10 mouse cellular contexts compared by ENCODE assay signal in the genomic region with DNA sequence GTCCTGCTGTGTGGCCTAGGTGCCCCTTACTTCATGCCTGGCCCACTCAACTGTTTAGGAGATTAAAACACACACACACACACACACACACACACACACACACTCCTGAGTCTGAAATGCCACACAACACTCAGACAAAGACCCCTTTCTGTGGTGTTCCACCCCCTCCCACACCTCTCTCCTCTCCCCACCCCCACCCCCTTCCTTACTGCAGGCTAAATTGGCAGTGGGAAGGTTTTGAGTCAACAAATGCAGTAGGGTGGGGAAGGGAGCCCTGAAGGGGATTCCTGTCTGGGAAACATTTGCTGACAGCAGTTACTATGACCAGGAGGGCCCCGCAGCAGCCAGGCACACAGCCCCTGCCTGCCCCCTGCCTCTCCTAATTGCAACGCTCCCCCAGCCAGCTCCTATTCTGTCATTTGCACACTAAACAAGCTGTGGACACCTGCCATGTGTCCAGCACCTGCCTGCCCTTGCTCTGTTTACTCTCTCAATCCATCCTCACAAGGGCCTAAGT.
A peak's percentile ranks its signal among the peaks of the same experiment; 100 is the strongest.
DNase-seq lines count a peak whose midpoint lies in the region; ATAC-seq lines count a peak whose summit lies in the region.
"Had no signal": no experiment of that assay in that cellular context is flagged by ENCODE, and none has a peak within 500 bp of the region (broad histone marks: within the 10 kb centered on the region; RNA-seq: fewer than 3 reads in every experiment).

No protein-coding gene starts in this region.

- H3K9ac ChIP-seq in heart, embryonic 16.5 days (ENCODE audit: low read length): 0 out of 2 replicates have a peak overlapping the region, but pooled peaks have one; percentile 1
- no peak overlapping the region for H3K9ac ChIP-seq in forebrain, embryonic 11.5 days (ENCODE audit: low read length)
- H3K9ac ChIP-seq in kidney, embryonic 16.5 days (replicated peaks; ENCODE audit: low read length): peak overlapping the region; percentile 35; the same call in 1 of the 2 replicates
- no peak overlapping the region for H3K9ac ChIP-seq in neural tube, embryonic 14.5 days (replicated peaks; ENCODE audit: low read depth, low read length)

- peaks cover 5% of the 10 kb centered on the region; the same call in 1 of the 2 replicates for H3K9me3 ChIP-seq in heart, embryonic 16.5 days (replicated peaks; ENCODE audit: control insufficient read depth, low read length)
- no peaks in the 10 kb centered on the region; the same call in 1 of the 2 replicates for H3K9me3 ChIP-seq in forebrain, embryonic 11.5 days (ENCODE audit: control insufficient read depth, low read length)
- H3K9me3 ChIP-seq in kidney, embryonic 16.5 days (ENCODE audit: low read length): peaks cover 8% of the 10 kb centered on the region
- no peaks in the 10 kb centered on the region for H3K9me3 ChIP-seq in neural tube, embryonic 14.5 days (ENCODE audit: control insufficient read depth, low read length)

- 0 out of 2 replicates have a peak overlapping the region, but pooled peaks have one; percentile 9 for H3K27ac ChIP-seq in heart, embryonic 16.5 days (ENCODE audit: low read length)
- H3K27ac ChIP-seq in forebrain, embryonic 11.5 days (ENCODE audit: low read depth, low read length): peak overlapping the region; percentile 8
- peak overlapping the region; percentile 74 for H3K27ac ChIP-seq in kidney, embryonic 16.5 days (ENCODE audit: low read length)
- peak overlapping the region; percentile 55 for H3K27ac ChIP-seq in neural tube, embryonic 14.5 days (ENCODE audit: low read depth, low read length)

- ATAC-seq in heart, embryonic 16.5 days (replicated peaks; ENCODE audit: extremely low read depth, insufficient read depth, low FRiP score): no peak
- peak; percentile 83 for ATAC-seq in forebrain, embryonic 11.5 days (replicated peaks; ENCODE audit: low FRiP score)
- peak; percentile 39; the same call in 1 of the 2 replicates for ATAC-seq in kidney, embryonic 16.5 days (ENCODE audit: low FRiP score, low TSS enrichment)
- ATAC-seq in neural tube, embryonic 14.5 days (ENCODE audit: low read depth): peak; percentile 80

- H3K27me3 ChIP-seq in heart, embryonic 16.5 days (ENCODE audit: control insufficient read depth, insufficient read depth, low read length): no peaks in the 10 kb centered on the region
- no peaks in the 10 kb centered on the region for H3K27me3 ChIP-seq in forebrain, embryonic 11.5 days (ENCODE audit: control insufficient read depth, insufficient read depth, low read length)
- H3K27me3 ChIP-seq in kidney, embryonic 16.5 days (ENCODE audit: insufficient read depth, low read length): 0 out of 2 replicates have a peak, but pooled peaks cover 2% of the 10 kb centered on the region
- no peaks in the 10 kb centered on the region for H3K27me3 ChIP-seq in neural tube, embryonic 14.5 days (ENCODE audit: control insufficient read depth, insufficient read depth, low read length)

- WGBS in heart, embryonic 16.5 days: 7% methylated on average over 2 of the region's 2 CpGs
- WGBS in forebrain, embryonic 11.5 days: 6% methylated on average over 2 of the region's 2 CpGs
- 8% methylated on average over 2 of the region's 2 CpGs for WGBS in kidney, embryonic 16.5 days
- WGBS in neural tube, embryonic 14.5 days: 4% methylated on average over 2 of the region's 2 CpGs

- H3K36me3 ChIP-seq in heart, embryonic 16.5 days (ENCODE audit: control insufficient read depth, insufficient read depth): no peaks in the 10 kb centered on the region
- no peaks in the 10 kb centered on the region for H3K36me3 ChIP-seq in forebrain, embryonic 11.5 days (ENCODE audit: control insufficient read depth, insufficient read depth, low read length)
- no peaks in the 10 kb centered on the region for H3K36me3 ChIP-seq in kidney, embryonic 16.5 days (ENCODE audit: insufficient read depth, low read length)
- no peaks in the 10 kb centered on the region for H3K36me3 ChIP-seq in neural tube, embryonic 14.5 days (ENCODE audit: control insufficient read depth, insufficient read depth, low read length)

- H3K4me3 ChIP-seq in heart, embryonic 16.5 days (ENCODE audit: low read length): no peak overlapping the region
- no peak overlapping the region for H3K4me3 ChIP-seq in forebrain, embryonic 11.5 days (ENCODE audit: low read depth, low read length)
- no peak overlapping the region for H3K4me3 ChIP-seq in kidney, embryonic 16.5 days (ENCODE audit: low read length)
- H3K4me3 ChIP-seq in neural tube, embryonic 14.5 days (ENCODE audit: low read depth, low read length): no peak overlapping the region

- H3K4me1 ChIP-seq in heart, embryonic 16.5 days (ENCODE audit: control insufficient read depth, insufficient read depth, low read length): peaks cover 31% of the 10 kb centered on the region
- peaks cover 10% of the 10 kb centered on the region for H3K4me1 ChIP-seq in forebrain, embryonic 11.5 days (replicated peaks; ENCODE audit: control insufficient read depth, insufficient read depth, low read length)
- peaks cover 51% of the 10 kb centered on the region for H3K4me1 ChIP-seq in kidney, embryonic 16.5 days (ENCODE audit: insufficient read depth, low read length)
- H3K4me1 ChIP-seq in neural tube, embryonic 14.5 days (ENCODE audit: control insufficient read depth, insufficient read depth, low read length): peaks cover 2% of the 10 kb centered on the region; the same call in 1 of the 2 replicates

- H3K4me2 ChIP-seq in heart, embryonic 16.5 days (ENCODE audit: low read depth, low read length): no peak overlapping the region
- H3K4me2 ChIP-seq in forebrain, embryonic 11.5 days (ENCODE audit: low read depth, low read length, severe bottlenecking): no peak overlapping the region
- no peak overlapping the region for H3K4me2 ChIP-seq in kidney, embryonic 16.5 days (replicated peaks; ENCODE audit: low read depth, low read length)
- H3K4me2 ChIP-seq in neural tube, embryonic 14.5 days (ENCODE audit: low read depth, low read length): no peak overlapping the region

- DNase-seq in heart, postnatal 4 days: no peak
- DNase-seq in forebrain, embryonic 11.5 days (ENCODE audit: low spot score): peak; percentile 74
- DNase-seq in gastrocnemius, postnatal 25 days: no peak
- DNase-seq in liver: no peak
- no peak for DNase-seq in layer of hippocampus, adult 9-10 months (ENCODE audit: low spot score)
- DNase-seq: heart, adult 18-20 months; lung, adult 2 months had no signal

Comparison
In these comparisons a context has a peak if more than half of its experiments do, and no peak if none do; other contexts are left out.
1. H3K27ac ChIP-seq: peak in every context shown above with its lines; median percentile 74 in kidney, embryonic 16.5 days; 55 in neural tube, embryonic 14.5 days; 9 in heart, embryonic 16.5 days; 8 in forebrain, embryonic 11.5 days.
2. H3K9ac ChIP-seq: peak in heart, embryonic 16.5 days (single experiment) and kidney, embryonic 16.5 days (single experiment); none in forebrain, embryonic 11.5 days (single experiment) and neural tube, embryonic 14.5 days (single experiment).